8 mouse cellular contexts compared by ENCODE assay signal in the genomic region with DNA sequence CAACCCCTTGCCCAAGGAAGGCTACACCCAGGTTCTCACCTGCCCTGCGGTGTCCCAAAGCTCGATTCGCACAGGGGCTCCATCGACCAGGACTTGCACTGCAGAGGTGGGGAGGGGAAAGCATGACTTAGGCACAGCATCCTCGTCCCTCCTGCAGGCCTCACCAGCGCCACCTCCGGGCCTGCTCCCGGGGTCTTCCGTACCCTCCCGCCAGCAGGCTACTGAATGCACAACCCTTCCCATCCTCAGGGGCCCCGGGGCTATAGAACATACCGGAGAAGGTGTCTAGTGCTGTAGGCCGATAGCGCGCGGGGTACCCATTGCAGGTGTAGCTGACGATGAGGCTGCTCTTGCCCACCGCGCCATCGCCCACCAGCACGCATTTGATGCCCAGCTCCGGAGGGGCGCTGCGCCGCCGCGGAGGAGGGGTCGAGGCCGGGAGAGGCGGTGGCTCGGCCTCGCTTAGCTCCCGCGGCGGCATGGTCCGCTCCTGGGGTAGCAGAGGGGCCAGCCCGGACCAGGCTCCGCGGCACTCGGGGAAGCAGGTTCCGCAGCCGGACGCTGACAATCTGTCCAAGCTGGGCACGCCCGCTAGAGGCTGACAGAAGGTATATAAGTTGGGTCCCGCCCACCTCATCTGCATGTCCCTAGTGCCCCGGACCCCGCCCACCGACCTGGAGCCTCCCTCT. TPM values are rescaled to one million over a fixed set of nuclear protein-coding genes. Genes with fewer than 3 reads are reported as not detected.
DNase-seq lines count a peak whose midpoint lies in the region; ATAC-seq lines count a peak whose summit lies in the region.

Gene Rhov, minus strand, starts transcription at position 630 of the 689 bp plus-strand sequence.

- intact Hi-C loops in left cerebral cortex, postnatal 25 days (cut with DNase I), result no loop called here

- peak; percentile 40 for DNase-seq in NIH3T3 (ENCODE audit: low read depth)
- DNase-seq in left cerebral cortex, postnatal 25 days (ENCODE audit: low spot score in 2 of 2), result peak; percentile 66 to 82
- DNase-seq in right cerebral cortex, postnatal 4 days, result peak; percentile 68
- no peak for DNase-seq in adipocyte (ENCODE audit: low spot score)

- H3K9ac ChIP-seq in forebrain, embryonic 12.5 days, result peak within 1 kb of the TSS; percentile 73

- WGBS in forebrain, embryonic 12.5 days, result under 1% methylated on average over 49 of the region's 49 CpGs

- H3K4me1 ChIP-seq in forebrain, embryonic 12.5 days, result peaks cover 5% of the 10 kb centered on the region; the same call in 1 of the 2 replicates

- peaks cover 34% of the 10 kb centered on the region for H3K27me3 ChIP-seq in forebrain, embryonic 12.5 days

- H3K27ac ChIP-seq in forebrain, embryonic 12.5 days, result no peak within 1 kb of the TSS

- peak; percentile 93 for ATAC-seq in cerebellum, adult (ENCODE audit: insufficient number of reproducible peaks, low FRiP score, low TSS enrichment)
- peak; percentile 91 for ATAC-seq in forebrain, embryonic 12.5 days (ENCODE audit: low FRiP score)
- ATAC-seq in inflammation-experienced regulatory T-cells, adult 6 months, result peak; percentile 32
- ATAC-seq in megakaryocyte progenitor cell, adult 5-6 weeks (replicated peaks; ENCODE audit: poor library complexity), result peak; percentile 98

- H3K4me2 ChIP-seq in forebrain, embryonic 12.5 days, result peak within 1 kb of the TSS; percentile 92

- peak within 1 kb of the TSS; percentile 64 for H3K4me3 ChIP-seq in forebrain, embryonic 12.5 days (replicated peaks)

- H3K36me3 ChIP-seq in forebrain, embryonic 12.5 days (replicated peaks), result no peaks in the 10 kb centered on the region

- H3K9me3 ChIP-seq in forebrain, embryonic 12.5 days, result no peaks in the 10 kb centered on the region

RNA-seq across cellular contexts. Expression of gene Rhov, which starts in this region (rescaled TPM):
- polyA plus RNA-seq in forebrain, embryonic 12.5 days (2016; fragmentation: Nextera tagmentation; extraction: Ambion mirVana), result 3.7 and 3.9 TPM in 2 replicates
- under 1 TPM in 1 of 3 experiments, not detected in 2; 0.57 TPM for polyA plus RNA-seq in inflammation-experienced regulatory T-cells, adult 6 months (2017; shearing (Covaris generic))
- 1 to 10 TPM; 7.9 to 9.0 TPM for total RNA-seq in left cerebral cortex, postnatal 25 days (2021)
- not detected in 2 replicates for total RNA-seq in megakaryocyte progenitor cell, adult 5-6 weeks (2015)
- not detected in 2 replicates for total RNA-seq in megakaryocyte progenitor cell, adult 5-6 weeks (2017)

Comparison
In these comparisons a context has a peak if more than half of its experiments do, and no peak if none do; other contexts are left out.
1. RNA of gene Rhov (total RNA-seq): 7.9 to 9.0 TPM in left cerebral cortex, postnatal 25 days; not detected in megakaryocyte progenitor cell, adult 5-6 weeks; every median in the first group is over 4 times any median in the second.
2. Peak in ATAC-seq in inflammation-experienced regulatory T-cells, adult 6 months; RNA of the gene not detected or under 1 TPM.
3. Peak in ATAC-seq in megakaryocyte progenitor cell, adult 5-6 weeks; RNA of the gene not detected or under 1 TPM.
4. ATAC-seq: peak in every context shown above with its lines; median percentile 98 in megakaryocyte progenitor cell, adult 5-6 weeks; 93 in cerebellum, adult; 91 in forebrain, embryonic 12.5 days; 32 in inflammation-experienced regulatory T-cells, adult 6 months.